Mouse (Mus musculus) brain, embryonic 18.5 days (tissue): ENCODE measurements around the gene Traf3.

ENCODE experiments used
- DNase-seq: peaks from one replicate; pipeline ENCODE4 v3.0.0-alpha.2; 2012; ENCODE audit warnings: low read depth, low spot score

Gene Traf3

GRCm38 (mm10) chr12:111306821-111307220, 140.7 kb downstream of the Traf3 start:
- no peak for DNase-seq

- no peak for DNase-seq
Measured at GRCm38 (mm10) chr12:111309256-111309655, 143.1 kb downstream of the Traf3 start.

GRCm38 (mm10) chr12:111309931-111310330, 143.8 kb downstream of the Traf3 start:
- no peak for DNase-seq

- DNase-seq: no peak
Measured at GRCm38 (mm10) chr12:111311775-111312174, 145.6 kb downstream of the Traf3 start.

GRCm38 (mm10) chr12:111314273-111314672, 148.1 kb downstream of the Traf3 start:
- DNase-seq: no peak
